Mouse (Mus musculus) spleen, adult 2 months (tissue): ENCODE data around the gene Cadps2.

ENCODE experiments used
- CTCF ChIP-seq: fragments of 200-500 bp; IDR thresholded peaks from 2 replicates; pipeline ENCODE4 v1.5.1; 2011; ENCODE audit warnings: mild to moderate bottlenecking, inconsistent platforms; ENCODE audit not compliant: insufficient read depth, insufficient read length, insufficient replicate concordance; ENCODE audit errors: extremely low read depth
- POLR2A ChIP-seq: fragments of 200-500 bp; IDR thresholded peaks from 2 replicates; pipeline ENCODE4 v1.6.1; 2011; ENCODE audit warnings: low read depth, low read length, inconsistent platforms

DNA sequence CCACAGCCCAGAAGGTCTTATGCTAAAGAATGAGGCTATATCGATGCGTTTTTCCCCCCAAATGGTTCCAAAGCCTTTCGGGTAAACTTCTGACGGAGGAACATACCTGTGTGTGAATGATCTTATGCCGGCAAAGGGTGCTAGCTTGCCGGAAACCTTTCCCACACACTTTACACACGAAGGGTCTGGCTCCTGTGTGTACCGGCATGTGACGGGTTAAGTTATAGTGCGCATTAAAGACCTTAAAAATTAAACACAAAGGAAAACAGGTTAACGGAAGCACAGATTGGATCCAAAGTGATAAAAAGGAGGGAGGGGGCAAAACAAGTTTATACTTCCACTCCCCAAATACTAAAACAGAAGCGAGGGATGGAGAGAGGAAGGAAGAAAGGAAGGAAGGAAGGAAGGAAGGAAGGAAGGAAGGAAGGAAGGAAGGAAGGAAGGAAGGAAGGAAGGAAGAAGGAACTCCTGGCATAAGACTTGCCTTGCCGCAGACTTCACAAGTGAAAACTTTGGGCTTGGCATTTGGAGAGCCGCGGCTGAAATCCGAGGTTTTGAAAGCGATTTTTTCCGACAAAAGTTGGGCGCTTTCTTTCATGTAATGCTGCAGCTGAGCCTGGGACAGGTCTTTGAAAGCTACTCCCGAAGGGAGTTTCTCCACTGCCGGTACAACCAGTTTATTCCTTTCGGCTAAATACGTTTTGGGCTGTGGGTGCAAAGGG, 592.3 kb downstream of the Cadps2 start:
- TF ChIP-seq POLR2A = no peak
- no peak for TF ChIP-seq CTCF
